Mouse (Mus musculus): Measurements from ENCODE around the gene Pf4.

Gene Pf4

GRCm38 (mm10) chr5:90771880-90772653, at the start of gene Pf4:
Gene Pf4, plus strand, starts transcription at chr5:90772435.
- DNase-seq, result no peak

GRCm38 (mm10) chr5:90722656-90723055, 49.6 kb upstream of the Pf4 start:
- DNase-seq, result no peak

GRCm38 (mm10) chr5:90728254-90728653, 44.0 kb upstream of the Pf4 start:
- no peak for DNase-seq

GRCm38 (mm10) chr5:90731480-90731879, 40.8 kb upstream of the Pf4 start:
- peak; percentile 55 to 70 for DNase-seq

GRCm38 (mm10) chr5:90742029-90742428, 30.2 kb upstream of the Pf4 start:
- peak; percentile 29 to 39 for DNase-seq

GRCm38 (mm10) chr5:90753934-90754333, 18.3 kb upstream of the Pf4 start:
- DNase-seq, result no peak

- DNase-seq, result peak in 1 of 2 experiments; percentile 27
These were observed 14.1 kb upstream of the Pf4 start for GRCm38 (mm10) chr5:90758020-90758605.

- DNase-seq, result no peak
These were observed 12.9 kb upstream of the Pf4 start, which contains the start of gene Cxcl5 for GRCm38 (mm10) chr5:90759077-90760065. Gene Cxcl5, plus strand, starts transcription at chr5:90759360.

GRCm38 (mm10) chr5:90760303-90760702, 11.9 kb upstream of the Pf4 start:
- DNase-seq, result no peak

GRCm38 (mm10) chr5:90760844-90761243, 11.4 kb upstream of the Pf4 start:
- no peak for DNase-seq

- no peak for DNase-seq
These were observed 10.4 kb upstream of the Pf4 start for GRCm38 (mm10) chr5:90761834-90762233.

- DNase-seq, result no peak
These were observed 8.1 kb upstream of the Pf4 start for GRCm38 (mm10) chr5:90763912-90764665.

- DNase-seq, result no peak
These were observed 6.2 kb upstream of the Pf4 start for GRCm38 (mm10) chr5:90765821-90766606.

GRCm38 (mm10) chr5:90768218-90768617, 4.0 kb upstream of the Pf4 start, which contains the start of gene Ppbp:
Gene Ppbp, plus strand, starts transcription at chr5:90768518.
- DNase-seq, result no peak

- DNase-seq, result no peak
These were observed 866 bp upstream of the Pf4 start for GRCm38 (mm10) chr5:90771369-90771768.

GRCm38 (mm10) chr5:90775562-90775961, 3.3 kb downstream of the Pf4 start:
- DNase-seq, result no peak

- DNase-seq, result no peak
These were observed 5.4 kb downstream of the Pf4 start for GRCm38 (mm10) chr5:90777621-90778020.

GRCm38 (mm10) chr5:90778856-90779255, 6.6 kb downstream of the Pf4 start:
- DNase-seq, result no peak

- DNase-seq, result no peak
These were observed 11.5 kb downstream of the Pf4 start for GRCm38 (mm10) chr5:90783697-90784096.

GRCm38 (mm10) chr5:90785659-90786588, 13.7 kb downstream of the Pf4 start, which contains the start of gene Cxcl3:
Gene Cxcl3, plus strand, starts transcription at chr5:90786103.
- DNase-seq, result peak; percentile 55 to 67
